Mouse (Mus musculus): ENCODE measurements around the gene Zfp213. TPM values are rescaled to one million over a fixed set of nuclear protein-coding genes. Genes with fewer than 3 reads are reported as not detected.
A peak's percentile ranks its signal among the peaks of the same experiment; 100 is the strongest.

The Zfp213 gene
- total and polyA plus RNA-seq, 3 experiments, result 3.0 to 3.8 TPM; not detected in 1

DNA sequence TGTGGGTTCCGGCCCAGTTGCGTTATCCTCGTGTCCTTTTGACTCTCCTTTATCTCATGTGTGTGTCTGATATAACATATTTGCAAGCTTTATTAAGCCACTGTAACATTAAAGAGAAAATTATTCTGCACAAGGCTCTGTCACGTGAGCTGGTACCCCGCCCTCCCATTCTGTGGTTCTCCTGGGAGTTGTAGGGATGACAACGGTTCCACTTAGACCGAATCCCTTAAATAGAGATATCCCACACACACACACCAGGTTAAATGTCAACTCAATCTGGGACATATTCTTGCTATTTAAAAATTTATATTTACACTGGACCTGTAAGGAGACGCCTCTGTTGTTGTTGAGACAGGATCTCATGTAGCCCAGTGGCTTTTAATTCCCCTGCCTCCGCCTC lies 14.6 kb downstream of the Zfp213 start:
- H3K4me3 ChIP-seq (ENCODE audit: control insufficient read depth in 1 of 2, insufficient read depth in 1 of 2, low read depth in 2 of 2, low read length in 2 of 2), result peak overlapping the region; percentile 47 to 93
- H3K4me1 ChIP-seq (ENCODE audit: control insufficient read depth in 1 of 2, insufficient read depth in 2 of 2, low read length in 2 of 2), result peaks cover 0 to 15% of the 10 kb centered on the region in 2 experiments; a peak in 2 of 4 replicates
- peak; percentile 71 for DNase-seq (ENCODE audit: low read depth, low spot score)
- H3K9ac ChIP-seq (ENCODE audit: control insufficient read depth, low read depth, low read length, poor library complexity, severe bottlenecking), result peak overlapping the region; percentile 67
- H3K27ac ChIP-seq (ENCODE audit: control insufficient read depth, low read depth, low read length), result peak overlapping the region; percentile 15
- peaks cover 3% of the 10 kb centered on the region; the same call in 1 of the 2 replicates for H3K79me2 ChIP-seq (ENCODE audit: control insufficient read depth, insufficient read depth, low read length, poor library complexity)
- no peaks in the 10 kb centered on the region for H3K27me3 ChIP-seq (ENCODE audit: control insufficient read depth in 1 of 2, insufficient read depth in 2 of 2, low read length in 2 of 2)
- H3K36me3 ChIP-seq (ENCODE audit: control insufficient read depth in 1 of 2, insufficient read depth in 2 of 2, low read length in 2 of 2), result peaks cover 0 to 5% of the 10 kb centered on the region in 2 experiments; a peak in 2 of 4 replicates
- no peaks in the 10 kb centered on the region for H3K9me3 ChIP-seq (replicated peaks; ENCODE audit: insufficient read depth, low read length)
- TF ChIP-seq ETS1 (IDR thresholded peaks at IDR 0.05; ENCODE audit: low read depth, low read length) (no peak), USF1 (IDR thresholded peaks at IDR 0.05; ENCODE audit: low read depth, low read length) (no peak), MEF2A (IDR thresholded peaks at IDR 0.05; ENCODE audit: extremely low read depth, insufficient replicate concordance, low read depth, low read length, poor library complexity, severe bottlenecking) (no peak), TBP (IDR thresholded peaks at IDR 0.05; ENCODE audit: low read depth, low read length) (no peak)

DNA sequence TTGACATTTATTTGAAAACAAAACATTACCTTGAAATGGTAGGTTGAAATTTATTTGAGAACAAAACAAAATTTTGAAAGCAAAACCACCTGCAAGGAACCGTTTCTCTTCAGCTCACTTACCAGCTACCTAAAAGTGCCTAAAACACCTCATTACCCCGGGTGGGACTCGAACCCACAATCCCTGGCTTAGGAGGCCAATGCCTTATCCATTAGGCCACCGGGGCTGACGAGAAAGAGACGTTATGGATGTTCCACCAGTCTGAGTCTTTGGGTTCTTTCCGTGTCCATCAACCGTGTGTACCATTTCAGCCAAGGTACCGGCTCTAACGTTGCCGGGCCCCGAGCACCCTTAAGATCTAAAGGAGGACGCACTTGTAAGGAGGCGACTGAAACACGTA lies 15.4 kb downstream of the Zfp213 start:
- peaks cover 0 to 9% of the 10 kb centered on the region in 2 experiments; a peak in 2 of 4 replicates for H3K36me3 ChIP-seq (ENCODE audit: control insufficient read depth in 1 of 2, insufficient read depth in 2 of 2, low read length in 2 of 2)
- H3K4me1 ChIP-seq (ENCODE audit: control insufficient read depth in 1 of 2, insufficient read depth in 2 of 2, low read length in 2 of 2), result peaks cover 0 to 20% of the 10 kb centered on the region in 2 experiments; a peak in 2 of 4 replicates
- peak; percentile 92 for DNase-seq (ENCODE audit: low read depth, low spot score)
- H3K27me3 ChIP-seq (ENCODE audit: control insufficient read depth in 1 of 2, insufficient read depth in 2 of 2, low read length in 2 of 2), result no peaks in the 10 kb centered on the region
- no peaks in the 10 kb centered on the region for H3K9me3 ChIP-seq (replicated peaks; ENCODE audit: insufficient read depth, low read length)
- peak overlapping the region; percentile 67 for H3K9ac ChIP-seq (ENCODE audit: control insufficient read depth, low read depth, low read length, poor library complexity, severe bottlenecking)
- H3K4me3 ChIP-seq (ENCODE audit: control insufficient read depth in 1 of 2, insufficient read depth in 1 of 2, low read depth in 2 of 2, low read length in 2 of 2), result peak overlapping the region; percentile 47 to 93
- peak overlapping the region; percentile 15 for H3K27ac ChIP-seq (ENCODE audit: control insufficient read depth, low read depth, low read length)
- TF ChIP-seq ZKSCAN1 (IDR thresholded peaks at IDR 0.05; ENCODE audit: low read depth, low read length) (no peak), TBP (IDR thresholded peaks at IDR 0.05; ENCODE audit: low read depth, low read length) (peak; percentile 100)
- peaks cover 3% of the 10 kb centered on the region; the same call in 1 of the 2 replicates for H3K79me2 ChIP-seq (ENCODE audit: control insufficient read depth, insufficient read depth, low read length, poor library complexity)

DNA sequence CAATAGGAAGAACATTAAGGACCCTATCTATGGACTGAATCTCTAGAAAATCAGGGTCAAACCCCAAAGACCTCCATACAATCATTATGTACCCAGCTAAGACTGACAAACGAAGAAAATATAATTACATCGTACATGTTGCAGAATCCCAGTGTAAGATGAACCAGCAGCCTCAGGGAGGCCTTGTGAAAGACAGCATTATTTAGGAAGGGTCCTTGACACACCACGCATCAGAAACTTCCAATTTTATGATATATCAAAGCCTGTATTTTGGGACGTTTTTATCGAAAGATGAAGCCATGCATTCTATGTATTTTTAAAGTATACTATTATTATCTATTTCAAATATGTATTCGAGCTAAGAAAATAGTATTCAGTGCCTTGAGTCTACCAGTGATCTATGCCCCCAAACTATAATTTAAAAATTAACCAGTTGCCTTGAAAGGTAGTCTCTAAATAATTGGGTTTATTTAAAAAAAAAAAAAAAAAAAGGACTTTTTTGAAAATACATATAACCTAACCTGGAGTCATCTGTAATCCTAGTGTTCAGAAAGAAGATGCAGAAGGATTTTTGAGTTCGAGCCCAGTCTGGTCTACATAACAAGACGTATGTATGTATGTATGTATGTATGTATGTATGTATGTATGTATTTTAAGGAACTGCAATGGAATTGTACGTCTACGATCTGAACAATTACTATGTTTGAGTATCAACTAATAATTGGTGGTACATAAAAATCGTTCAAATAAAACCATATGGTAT lies 16.2 kb downstream of the Zfp213 start:
- Histone ChIP-seq H3K36me3 (ENCODE audit: control insufficient read depth in 1 of 2, insufficient read depth in 2 of 2, low read length in 2 of 2) (peaks cover 0 to 15% of the 10 kb centered on the region in 2 experiments; a peak in 2 of 4 replicates), H3K9me3 (replicated peaks; ENCODE audit: insufficient read depth, low read length) (no peaks in the 10 kb centered on the region), H3K79me2 (ENCODE audit: control insufficient read depth, insufficient read depth, low read length, poor library complexity) (peaks cover 3% of the 10 kb centered on the region; the same call in 1 of the 2 replicates), H3K27ac (ENCODE audit: control insufficient read depth, low read depth, low read length) (no peak overlapping the region; the same call in 1 of the 2 replicates), H3K27me3 (ENCODE audit: control insufficient read depth in 1 of 2, insufficient read depth in 2 of 2, low read length in 2 of 2) (no peaks in the 10 kb centered on the region), H3K9ac (ENCODE audit: control insufficient read depth, low read depth, low read length, poor library complexity, severe bottlenecking) (peak overlapping the region; percentile 24; the same call in 1 of the 2 replicates), H3K4me1 (ENCODE audit: control insufficient read depth in 1 of 2, insufficient read depth in 2 of 2, low read length in 2 of 2) (peaks cover 0 to 27% of the 10 kb centered on the region in 2 experiments; a peak in 2 of 4 replicates), H3K4me3 (ENCODE audit: control insufficient read depth in 1 of 2, insufficient read depth in 1 of 2, low read depth in 2 of 2, low read length in 2 of 2) (peak overlapping the region; percentile 30 to 93)
- TF ChIP-seq MYB (IDR thresholded peaks at IDR 0.05; ENCODE audit: low read depth, low read length) (no peak), MAZ (IDR thresholded peaks at IDR 0.05; ENCODE audit: low read depth, low read length) (no peak), NELFE (IDR thresholded peaks at IDR 0.05; ENCODE audit: low read depth, low read length) (no peak), HCFC1 (IDR thresholded peaks at IDR 0.05; ENCODE audit: low read depth, low read length) (no peak), SIN3A (IDR thresholded peaks at IDR 0.05; ENCODE audit: low read length) (no peak), ZC3H11A (IDR thresholded peaks at IDR 0.05; ENCODE audit: low read depth, low read length) (no peak), MXI1 (IDR thresholded peaks at IDR 0.05; ENCODE audit: low read depth, low read length) (no peak), ETS1 (IDR thresholded peaks at IDR 0.05; ENCODE audit: low read depth, low read length) (no peak), POLR2A (IDR thresholded peaks at IDR 0.05; ENCODE audit: control insufficient read depth in 1 of 2, insufficient read depth in 1 of 2, low read depth in 1 of 2, low read length in 2 of 2, poor library complexity in 1 of 2) (no peak), NRF1 (IDR thresholded peaks at IDR 0.05; ENCODE audit: insufficient read depth, low read depth, low read length, poor library complexity, severe bottlenecking) (no peak), JUND (IDR thresholded peaks at IDR 0.05; ENCODE audit: low read depth, low read length) (no peak), CTCF (IDR thresholded peaks at IDR 0.05 in 2 of 3, conservative IDR thresholded peaks at IDR 0.05 in 1 of 3; ENCODE audit: control insufficient read depth in 1 of 3, insufficient read depth in 1 of 3, low read depth in 2 of 3, low read length in 3 of 3, poor library complexity in 1 of 3, severe bottlenecking in 1 of 3) (no peak), ELF1 (IDR thresholded peaks at IDR 0.05; ENCODE audit: low read depth, low read length) (no peak), GABPA (IDR thresholded peaks at IDR 0.05; ENCODE audit: low read depth, low read length) (no peak), EP300 (IDR thresholded peaks at IDR 0.05; ENCODE audit: low read depth in 1 of 2, low read length in 2 of 2) (no peak), MYC (IDR thresholded peaks at IDR 0.05; ENCODE audit: low read depth, low read length) (no peak), CHD1 (IDR thresholded peaks at IDR 0.05; ENCODE audit: low read depth, low read length) (no peak), GATA1 (IDR thresholded peaks at IDR 0.05; ENCODE audit: low read depth, low read length) (no peak), USF1 (IDR thresholded peaks at IDR 0.05; ENCODE audit: low read depth, low read length) (no peak)
- peak; percentile 88 for DNase-seq (ENCODE audit: low read depth, low spot score)

Data from MEL (cell line).